Mouse (Mus musculus): ENCODE measurements at regions not wholly inside any gene's neighbourhood (a gene's known extent, or its start where the extent isn't known, plus 50 kb on each side); places are given as distances from the start of the nearest gene placed in this dataset.

GRCm38 (mm10) chr3:54443791-54444190 is 82.9 kb downstream of the Postn start:
- no peak for DNase-seq (ENCODE audit: low spot score in 2 of 2)

- no peak for DNase-seq (ENCODE audit: low spot score in 2 of 2)
These were observed 86.0 kb downstream of the Postn start for GRCm38 (mm10) chr3:54446889-54447288.

- DNase-seq (ENCODE audit: low spot score in 2 of 2), result no peak
These were observed 96.5 kb downstream of the Postn start for GRCm38 (mm10) chr3:54457416-54457815.

- DNase-seq (ENCODE audit: low spot score in 2 of 2), result no peak
These were observed 100.5 kb downstream of the Postn start for GRCm38 (mm10) chr3:54461366-54461765.

- DNase-seq (ENCODE audit: low spot score in 2 of 2), result no peak
These were observed 105.2 kb downstream of the Postn start for GRCm38 (mm10) chr3:54466097-54466496.

GRCm38 (mm10) chr3:54474209-54474608 is 113.3 kb downstream of the Postn start:
- no peak for DNase-seq (ENCODE audit: low spot score in 2 of 2)

- no peak for DNase-seq (ENCODE audit: low spot score in 2 of 2)
These were observed 115.0 kb downstream of the Postn start for GRCm38 (mm10) chr3:54475879-54476278.

GRCm38 (mm10) chr3:54477986-54478385 is 117.1 kb downstream of the Postn start:
- no peak for DNase-seq (ENCODE audit: low spot score in 2 of 2)

GRCm38 (mm10) chr3:54480251-54480650 is 119.3 kb downstream of the Postn start:
- no peak for DNase-seq (ENCODE audit: low spot score in 2 of 2)

GRCm38 (mm10) chr3:54487346-54487745 is 126.4 kb downstream of the Postn start:
- no peak for DNase-seq (ENCODE audit: low spot score in 2 of 2)

GRCm38 (mm10) chr3:54487844-54488243 is 126.9 kb downstream of the Postn start:
- DNase-seq (ENCODE audit: low spot score in 2 of 2), result no peak

- DNase-seq (ENCODE audit: low spot score in 2 of 2), result no peak
These were observed 129.5 kb downstream of the Postn start for GRCm38 (mm10) chr3:54490249-54490900.

- DNase-seq (ENCODE audit: low spot score in 2 of 2), result no peak
These were observed 132.7 kb downstream of the Postn start for GRCm38 (mm10) chr3:54493567-54493966.

- DNase-seq (ENCODE audit: low spot score in 2 of 2), result no peak
These were observed 144.1 kb downstream of the Postn start for GRCm38 (mm10) chr3:54504997-54505396.

GRCm38 (mm10) chr3:54507575-54507974 is 146.7 kb downstream of the Postn start:
- no peak for DNase-seq (ENCODE audit: low spot score in 2 of 2)

- DNase-seq (ENCODE audit: low spot score in 2 of 2), result no peak
These were observed 148.0 kb downstream of the Postn start for GRCm38 (mm10) chr3:54508906-54509305.

- no peak for DNase-seq (ENCODE audit: low spot score in 2 of 2)
These were observed 156.3 kb downstream of the Postn start for GRCm38 (mm10) chr3:54517251-54517650.

- no peak for DNase-seq (ENCODE audit: low spot score in 2 of 2)
These were observed 161.8 kb downstream of the Postn start for GRCm38 (mm10) chr3:54522716-54523115.

- no peak for DNase-seq (ENCODE audit: low spot score in 2 of 2)
These were observed 165.7 kb downstream of the Postn start for GRCm38 (mm10) chr3:54526618-54527017.

GRCm38 (mm10) chr3:54528292-54528691 is 164.3 kb upstream of the Supt20 start:
- DNase-seq (ENCODE audit: low spot score in 2 of 2), result no peak

GRCm38 (mm10) chr3:54530251-54530650 is 162.4 kb upstream of the Supt20 start:
- no peak for DNase-seq (ENCODE audit: low spot score in 2 of 2)

GRCm38 (mm10) chr3:54535361-54535760 is 157.2 kb upstream of the Supt20 start:
- DNase-seq (ENCODE audit: low spot score in 2 of 2), result no peak

GRCm38 (mm10) chr3:54538055-54538454 is 154.6 kb upstream of the Supt20 start:
- DNase-seq (ENCODE audit: low spot score in 2 of 2), result no peak

- DNase-seq (ENCODE audit: low spot score in 2 of 2), result no peak
These were observed 152.0 kb upstream of the Supt20 start for GRCm38 (mm10) chr3:54540540-54541080.

Measured in natural killer cell, adult 2 months (primary cell).